Mouse (Mus musculus): ENCODE data around the gene Olfr54.

DNA sequence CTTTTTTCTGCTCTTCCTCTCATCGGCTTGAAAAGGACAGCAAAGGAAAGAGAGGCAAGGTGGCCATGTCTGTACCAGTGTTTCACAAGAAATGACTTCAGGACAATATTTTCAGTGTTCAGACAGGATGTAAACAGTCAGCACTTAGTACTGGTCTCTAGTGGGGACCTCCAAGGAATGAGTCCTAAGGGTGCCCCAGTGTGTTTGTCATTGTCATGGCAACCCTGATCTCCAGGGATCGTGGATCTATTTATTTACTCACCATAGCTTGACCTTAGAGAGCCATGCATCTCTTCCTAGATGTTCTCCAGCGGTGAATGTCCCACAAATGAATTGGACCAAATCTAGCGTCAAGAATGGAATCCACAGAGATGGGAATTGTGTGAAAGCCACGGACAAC is 10.7 kb upstream of the Olfr54 start, which contains the start of gene Olfr51:
- TF ChIP-seq POLR2A (IDR thresholded peaks at IDR 0.05; ENCODE audit: insufficient read depth, low read length) (no peak), CTCF (IDR thresholded peaks at IDR 0.05; ENCODE audit: low read depth, low read length) (no peak), EP300 (IDR thresholded peaks at IDR 0.05; ENCODE audit: insufficient read depth, low read depth, low read length) (no peak)
